Mouse (Mus musculus) ovary, postnatal 10 days (tissue): Measurements from ENCODE around the gene Olfr307.
"Not testable (repeated sequence)": the region's sequence is repeated elsewhere in the genome, so short reads cannot be mapped to it uniquely, and the experiment has no call there.

Experiments
- DNase-seq: peaks from one replicate; pipeline ENCODE4 v3.0.0; 2022; ENCODE audit warnings: low spot score

Olfr307 gene

GRCm38 (mm10) chr7:86337486-86337885 lies at the start of gene Olfr307:
Olfr307 (minus strand) TSS chr7:86337586.
- no peak for DNase-seq

- no peak for DNase-seq
These were observed 49.2 kb upstream of the Olfr307 start, which contains the start of gene Olfr304 for GRCm38 (mm10) chr7:86386558-86386957. Olfr304 (minus strand) TSS chr7:86386658.

GRCm38 (mm10) chr7:86385769-86386168 lies 48.4 kb upstream of the Olfr307 start:
- no peak for DNase-seq

- no peak for DNase-seq
These were observed 29.4 kb upstream of the Olfr307 start, which contains the start of gene Olfr305 for GRCm38 (mm10) chr7:86366828-86367227. Olfr305 (minus strand) TSS chr7:86366928.

GRCm38 (mm10) chr7:86346296-86346695 lies 8.9 kb upstream of the Olfr307 start:
- DNase-seq = not testable (repeated sequence)

- DNase-seq = no peak
These were observed 6.9 kb upstream of the Olfr307 start for GRCm38 (mm10) chr7:86344253-86344652.

- no peak for DNase-seq
These were observed 5.6 kb upstream of the Olfr307 start for GRCm38 (mm10) chr7:86342881-86343565.

GRCm38 (mm10) chr7:86325530-86325929 lies 11.9 kb downstream of the Olfr307 start, which contains the start of gene Olfr308:
Olfr308 (minus strand) TSS chr7:86325630.
- no peak for DNase-seq

- DNase-seq = no peak
These were observed 16.1 kb downstream of the Olfr307 start for GRCm38 (mm10) chr7:86321323-86321722.

- DNase-seq = no peak
These were observed 23.8 kb downstream of the Olfr307 start, which contains the start of gene Olfr309 for GRCm38 (mm10) chr7:86313608-86314007. Olfr309 (minus strand) TSS chr7:86313708.
